Mouse (Mus musculus) heart, embryonic 15.5 days (tissue): ENCODE measurements around the gene Itga9. TPM values are rescaled to one million over a fixed set of nuclear protein-coding genes. Genes with fewer than 3 reads are reported as not detected.
"Not testable (repeated sequence)": the region's sequence is repeated elsewhere in the genome, so short reads cannot be mapped to it uniquely, and the experiment has no call there.

Experiments used
- ATAC-seq: fragments of 200-750 bp; cut with Nextera tagmentation; replicated peaks from 2 replicates; pipeline ENCODE4 v1.8.0; 2017; ENCODE audit warnings: low read depth, moderate TSS enrichment; ENCODE audit not compliant: insufficient number of reproducible peaks, insufficient read depth, low FRiP score
- H3K27ac ChIP-seq: fragments of 300-500 bp; sonication (generic); 2 replicates; pipeline ENCODE4 v1.5.1; 2015; ENCODE audit warnings: mild to moderate bottlenecking, inconsistent platforms
- H3K27me3 ChIP-seq: fragments of 300-500 bp; sonication (generic); 2 replicates; pipeline ENCODE4 v1.6.1; 2015; ENCODE audit warnings: inconsistent platforms
- H3K36me3 ChIP-seq: fragments of 300-500 bp; sonication (generic); 2 replicates; pipeline ENCODE4 v1.6.1; 2015; ENCODE audit warnings: mild to moderate bottlenecking, inconsistent platforms
- H3K4me1 ChIP-seq: fragments of 300-500 bp; sonication (generic); replicated peaks from 2 replicates; pipeline ENCODE4 v1.6.1; 2015; ENCODE audit warnings: inconsistent platforms
- H3K4me2 ChIP-seq: fragments of 300-500 bp; sonication (generic); 2 replicates; pipeline ENCODE4 v1.6.1; 2015; ENCODE audit warnings: inconsistent platforms, mild to moderate bottlenecking, moderate library complexity
- H3K4me3 ChIP-seq: fragments of 300-500 bp; sonication (generic); 2 replicates; pipeline ENCODE4 v1.5.1; 2015; ENCODE audit warnings: mild to moderate bottlenecking, inconsistent platforms
- H3K9ac ChIP-seq: fragments of 300-500 bp; sonication (generic); 2 replicates; pipeline ENCODE4 v1.6.1; 2015; ENCODE audit warnings: mild to moderate bottlenecking, inconsistent platforms
- H3K9me3 ChIP-seq: fragments of 300-500 bp; sonication (generic); replicated peaks from 2 replicates; pipeline ENCODE4 v1.6.1; 2016; ENCODE audit warnings: inconsistent platforms
- WGBS: fragments of 180-500 bp; shearing (Covaris S2); methylation state at CpG from one replicate; pipeline ENCODE4 v1.1.7; 2015; ENCODE audit warnings: mixed read lengths; 5-methylcytosine and 5-hydroxymethylcytosine counted together
- polyA plus RNA-seq: library from polyadenylated mRNA; unstranded; fragments of >200 nt; fragmentation: Nextera tagmentation; extraction: Ambion mirVana; gene quantifications from 2 replicates; pipeline ENCODE4 v1.2.1, GENCODE M21; 2015

Itga9 gene
- polyA plus RNA-seq, 1 experiment from 2014 or later: 12.0 TPM

DNA sequence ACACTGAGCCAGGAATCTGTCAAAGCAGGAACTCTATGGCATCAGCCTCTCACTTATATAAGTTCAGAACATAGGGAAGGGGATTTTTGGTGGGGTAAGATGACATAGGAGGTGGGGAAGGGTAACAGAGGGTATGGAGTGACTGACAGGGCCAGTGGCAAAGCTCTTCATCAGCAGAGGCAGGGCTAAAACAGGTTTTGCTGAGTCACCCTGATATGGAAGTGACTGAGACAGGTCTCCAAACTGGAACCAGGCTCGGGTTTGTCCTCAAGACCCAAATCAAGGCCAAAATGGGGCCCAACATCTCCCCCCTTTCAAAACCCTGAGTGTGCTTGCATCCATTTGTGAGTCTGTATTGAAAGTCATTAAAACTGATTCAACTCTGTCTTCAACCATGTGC lies 21.7 kb upstream of the Itga9 start:
- WGBS: 37% methylated on average over 1 of the region's 1 CpGs
- no peak overlapping the region for H3K4me3 ChIP-seq
- H3K4me2 ChIP-seq: no peak overlapping the region
- H3K9ac ChIP-seq: no peak overlapping the region
- H3K9me3 ChIP-seq: no peaks in the 10 kb centered on the region
- H3K27ac ChIP-seq: no peak overlapping the region
- H3K27me3 ChIP-seq: no peaks in the 10 kb centered on the region
- H3K4me1 ChIP-seq: peaks cover 16% of the 10 kb centered on the region
- H3K36me3 ChIP-seq: peaks cover 8% of the 10 kb centered on the region
- ATAC-seq: no peak

DNA sequence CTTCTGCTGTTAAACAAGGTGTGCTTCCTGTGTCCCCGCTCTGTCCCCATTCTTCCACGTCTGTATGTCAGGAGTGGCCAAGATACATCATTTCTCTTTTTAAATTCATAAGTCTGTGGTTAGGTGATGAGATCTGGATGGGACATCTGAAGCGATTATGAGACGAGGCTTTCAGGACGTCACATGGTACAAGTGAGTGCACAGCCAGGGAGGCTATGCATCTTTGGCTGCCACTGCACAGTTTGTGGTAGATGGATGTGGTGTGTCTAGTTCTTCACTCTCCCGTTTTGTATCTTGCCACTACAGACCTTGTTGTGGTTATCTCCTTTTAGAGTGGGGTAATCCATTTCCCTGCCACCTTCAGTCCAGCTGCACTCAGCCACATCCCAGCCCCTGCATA lies 20.5 kb upstream of the Itga9 start:
- H3K4me1 ChIP-seq: peaks cover 28% of the 10 kb centered on the region
- H3K9me3 ChIP-seq: no peaks in the 10 kb centered on the region
- no peak overlapping the region for H3K9ac ChIP-seq
- WGBS: 58% methylated on average over 6 of the region's 6 CpGs
- no peak for ATAC-seq
- no peak overlapping the region for H3K4me2 ChIP-seq
- no peak overlapping the region for H3K27ac ChIP-seq
- H3K36me3 ChIP-seq: peaks cover 4% of the 10 kb centered on the region; the same call in 1 of the 2 replicates
- no peak overlapping the region for H3K4me3 ChIP-seq
- H3K27me3 ChIP-seq: no peaks in the 10 kb centered on the region

DNA sequence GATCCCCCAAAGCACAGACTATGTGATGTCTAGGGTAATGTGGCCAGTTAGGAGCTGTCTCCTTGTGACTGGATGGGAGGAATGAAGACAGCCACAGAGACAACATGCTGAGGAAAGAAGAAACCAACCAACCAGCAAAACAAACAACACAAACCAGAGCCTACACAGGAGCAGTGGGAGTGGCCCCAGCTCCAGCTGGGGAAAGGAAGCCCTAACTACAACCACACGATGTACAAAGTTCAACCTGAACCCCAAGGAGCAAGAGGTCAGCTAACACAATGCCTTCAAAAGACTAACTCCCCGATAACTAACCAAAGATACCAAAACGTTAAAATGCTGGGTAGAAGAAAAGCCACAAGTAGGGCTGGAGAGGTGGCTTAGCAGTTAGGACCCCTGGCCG lies 19.4 kb upstream of the Itga9 start:
- 64% methylated on average over 4 of the region's 4 CpGs for WGBS
- no peak for ATAC-seq
- H3K36me3 ChIP-seq: no peaks in the 10 kb centered on the region
- H3K4me2 ChIP-seq: no peak overlapping the region
- no peak overlapping the region for H3K4me3 ChIP-seq
- H3K27me3 ChIP-seq: no peaks in the 10 kb centered on the region
- no peaks in the 10 kb centered on the region for H3K9me3 ChIP-seq
- no peak overlapping the region for H3K27ac ChIP-seq
- peaks cover 37% of the 10 kb centered on the region for H3K4me1 ChIP-seq
- no peak overlapping the region for H3K9ac ChIP-seq

GRCm38 (mm10) chr9:118589249-118589648 lies 17.2 kb upstream of the Itga9 start:
- WGBS: 17% methylated on average over 3 of the region's 3 CpGs
- ATAC-seq: no peak
- H3K36me3 ChIP-seq: no peaks in the 10 kb centered on the region
- no peak overlapping the region for H3K4me3 ChIP-seq
- peak overlapping the region; percentile 71 for H3K27ac ChIP-seq
- peaks cover 50% of the 10 kb centered on the region for H3K4me1 ChIP-seq
- H3K9me3 ChIP-seq: no peaks in the 10 kb centered on the region
- H3K9ac ChIP-seq: no peak overlapping the region
- H3K27me3 ChIP-seq: no peaks in the 10 kb centered on the region
- H3K4me2 ChIP-seq: no peak overlapping the region

- 20% methylated on average over 7 of the region's 7 CpGs for WGBS
- Histone ChIP-seq H3K9ac (no peak overlapping the region), H3K27ac (peak overlapping the region; percentile 71), H3K4me3 (no peak overlapping the region), H3K4me2 (no peak overlapping the region), H3K4me1 (peaks cover 45% of the 10 kb centered on the region), H3K9me3 (no peaks in the 10 kb centered on the region), H3K36me3 (no peaks in the 10 kb centered on the region), H3K27me3 (no peaks in the 10 kb centered on the region)
- peak; percentile 75 for ATAC-seq
Measured at GRCm38 (mm10) chr9:118590230-118590629, 16.3 kb upstream of the Itga9 start.

GRCm38 (mm10) chr9:118591633-118592032 lies 14.9 kb upstream of the Itga9 start:
- Histone ChIP-seq H3K27ac (no peak overlapping the region), H3K9ac (no peak overlapping the region), H3K36me3 (no peaks in the 10 kb centered on the region), H3K27me3 (no peaks in the 10 kb centered on the region), H3K4me2 (no peak overlapping the region), H3K4me3 (no peak overlapping the region), H3K4me1 (peaks cover 53% of the 10 kb centered on the region), H3K9me3 (no peaks in the 10 kb centered on the region)
- WGBS: 81% methylated on average over 6 of the region's 6 CpGs
- no peak for ATAC-seq

DNA sequence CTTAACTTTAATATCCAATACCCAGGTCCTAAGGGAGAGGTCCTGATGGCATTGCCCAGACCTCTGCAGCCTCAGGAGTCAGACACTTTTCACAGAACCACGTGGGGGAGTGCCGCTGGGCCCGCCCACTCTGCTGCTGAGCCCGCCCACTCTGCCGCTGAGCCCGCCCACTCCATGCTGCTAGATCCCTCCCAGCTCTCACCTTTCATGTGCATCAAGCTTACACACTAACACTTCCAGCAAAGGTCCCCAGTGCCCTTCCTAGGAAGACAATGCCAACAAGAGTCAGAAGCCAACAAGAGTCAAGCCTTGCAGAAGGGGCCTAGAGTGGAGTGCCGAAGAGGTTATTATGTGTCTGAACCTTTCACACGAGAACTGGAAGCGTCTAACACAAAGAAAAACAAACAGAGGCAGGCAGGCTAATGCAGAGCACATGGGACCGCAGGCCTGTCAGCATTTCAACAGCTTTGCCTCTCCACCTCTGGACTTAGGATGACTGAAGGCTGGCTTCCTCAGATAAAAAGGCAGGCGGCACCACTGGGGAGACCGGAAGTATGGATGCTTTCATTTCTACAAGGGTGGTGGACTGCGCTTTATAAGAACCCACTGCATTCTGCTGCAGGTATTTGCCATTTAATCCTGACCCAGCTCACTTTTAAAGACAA lies 13.8 kb upstream of the Itga9 start:
- H3K27me3 ChIP-seq: no peaks in the 10 kb centered on the region
- H3K4me2 ChIP-seq: 0 out of 2 replicates have a peak overlapping the region, but pooled peaks have one; percentile 0
- WGBS: 30% methylated on average over 13 of the region's 13 CpGs
- H3K4me1 ChIP-seq: peaks cover 56% of the 10 kb centered on the region
- no peaks in the 10 kb centered on the region for H3K9me3 ChIP-seq
- no peaks in the 10 kb centered on the region for H3K36me3 ChIP-seq
- no peak overlapping the region for H3K9ac ChIP-seq
- ATAC-seq: peak; percentile 14; the same call in 1 of the 2 replicates
- 0 out of 2 replicates have a peak overlapping the region, but pooled peaks have one; percentile 7 for H3K27ac ChIP-seq
- no peak overlapping the region for H3K4me3 ChIP-seq

DNA sequence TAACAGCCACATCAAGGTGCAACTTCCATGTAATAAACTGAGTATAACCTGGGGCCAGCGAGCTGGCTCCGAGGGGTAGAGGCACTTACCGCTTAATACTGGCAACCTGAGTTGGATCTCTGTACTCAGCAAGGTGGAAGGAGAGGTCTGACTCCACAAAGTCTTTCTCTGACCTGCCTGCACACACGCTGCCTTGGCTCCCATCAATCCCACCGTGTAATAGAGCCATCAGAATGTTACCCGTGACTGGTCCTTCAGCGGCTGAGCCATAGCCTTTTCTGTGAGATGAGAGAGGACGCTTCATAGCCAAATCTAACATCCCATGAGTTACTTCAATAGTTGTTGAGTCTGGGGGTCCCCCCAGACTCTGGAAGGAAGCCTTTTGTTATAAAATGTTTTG lies 13.0 kb upstream of the Itga9 start:
- Histone ChIP-seq H3K36me3 (no peaks in the 10 kb centered on the region), H3K4me1 (peaks cover 56% of the 10 kb centered on the region), H3K27ac (0 out of 2 replicates have a peak overlapping the region, but pooled peaks have one; percentile 7), H3K9me3 (no peaks in the 10 kb centered on the region), H3K4me2 (no peak overlapping the region), H3K9ac (no peak overlapping the region), H3K27me3 (peaks cover 4% of the 10 kb centered on the region; the same call in 1 of the 2 replicates), H3K4me3 (no peak overlapping the region)
- WGBS: 84% methylated on average over 8 of the region's 8 CpGs
- ATAC-seq: no peak

DNA sequence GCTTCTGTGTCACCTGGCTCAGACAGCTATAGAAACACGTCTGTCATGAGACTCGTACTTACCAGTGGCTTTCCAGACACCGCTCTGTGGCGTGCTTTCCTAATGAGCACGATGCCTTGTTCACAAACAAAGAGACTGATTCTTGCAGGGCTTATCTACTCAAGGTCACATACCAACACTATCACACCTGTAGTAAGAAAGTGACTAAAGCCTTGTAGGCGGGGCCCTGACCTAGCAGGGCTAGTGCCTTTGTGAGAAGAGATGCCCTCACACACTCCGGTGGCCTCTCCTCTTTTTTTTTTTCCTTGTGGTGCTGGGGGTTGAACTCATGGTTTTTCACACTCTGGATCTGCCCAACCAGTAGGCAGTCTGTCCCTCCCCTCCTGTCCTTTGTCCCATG lies 9.7 kb upstream of the Itga9 start:
- Histone ChIP-seq H3K27me3 (peaks cover 10% of the 10 kb centered on the region), H3K36me3 (no peaks in the 10 kb centered on the region), H3K9me3 (no peaks in the 10 kb centered on the region), H3K4me1 (peaks cover 34% of the 10 kb centered on the region), H3K4me3 (no peak overlapping the region), H3K27ac (no peak overlapping the region), H3K4me2 (no peak overlapping the region), H3K9ac (no peak overlapping the region)
- WGBS: 57% methylated on average over 7 of the region's 7 CpGs
- ATAC-seq: no peak

- Histone ChIP-seq H3K27me3 (peaks cover 21% of the 10 kb centered on the region), H3K4me1 (peaks cover 17% of the 10 kb centered on the region)
- not testable (repeated sequence) for H3K9me3 ChIP-seq, ATAC-seq, H3K4me3 ChIP-seq, H3K27ac ChIP-seq, H3K36me3 ChIP-seq, H3K9ac ChIP-seq, H3K4me2 ChIP-seq
- WGBS: 16% methylated on average over 3 of the region's 3 CpGs
Measured at GRCm38 (mm10) chr9:118600393-118600792, 6.1 kb upstream of the Itga9 start.

GRCm38 (mm10) chr9:118602576-118602975 lies 3.9 kb upstream of the Itga9 start:
- Histone ChIP-seq H3K9me3 (no peaks in the 10 kb centered on the region), H3K4me2 (no peak overlapping the region), H3K27me3 (peaks cover 21% of the 10 kb centered on the region), H3K4me1 (peaks cover 22% of the 10 kb centered on the region), H3K4me3 (no peak overlapping the region), H3K9ac (no peak overlapping the region), H3K27ac (no peak overlapping the region), H3K36me3 (no peaks in the 10 kb centered on the region)
- 78% methylated on average over 5 of the region's 5 CpGs for WGBS
- ATAC-seq: no peak

- Histone ChIP-seq H3K4me3 (peak overlapping the region; percentile 74), H3K27me3 (0 out of 2 replicates have a peak, but pooled peaks cover 11% of the 10 kb centered on the region), H3K36me3 (no peaks in the 10 kb centered on the region), H3K27ac (peak overlapping the region; percentile 69), H3K4me2 (peak overlapping the region; percentile 80), H3K4me1 (peaks cover 50% of the 10 kb centered on the region), H3K9me3 (no peaks in the 10 kb centered on the region), H3K9ac (peak overlapping the region; percentile 87)
- peak; percentile 16 for ATAC-seq
- WGBS: 0% methylated on average over 38 of the region's 68 CpGs
Measured at GRCm38 (mm10) chr9:118606817-118607371, 404 bp downstream of the Itga9 start.
